Mouse (Mus musculus): ENCODE results near the gene Elovl6. TPM values are rescaled to one million over a fixed set of nuclear protein-coding genes. Genes with fewer than 3 reads are reported as not detected.

Elovl6 gene
- total RNA-seq, 4 experiments from 2014 or later = 28.5 to 41.2 (median 33.1) TPM

GRCm38 (mm10) chr3:129565458-129565857, 33.3 kb downstream of the Elovl6 start:
- DNase-seq (ENCODE audit: low spot score in 2 of 2) = no peak

GRCm38 (mm10) chr3:129566013-129566412, 33.9 kb downstream of the Elovl6 start:
- DNase-seq (ENCODE audit: low spot score in 2 of 2) = no peak

- DNase-seq (ENCODE audit: low spot score in 2 of 2) = no peak
These were observed 34.7 kb downstream of the Elovl6 start for GRCm38 (mm10) chr3:129566876-129567275.

- no peak for DNase-seq (ENCODE audit: low spot score in 2 of 2)
These were observed 36.4 kb downstream of the Elovl6 start for GRCm38 (mm10) chr3:129568506-129568905.

- no peak for DNase-seq (ENCODE audit: low spot score in 2 of 2)
These were observed 38.8 kb downstream of the Elovl6 start for GRCm38 (mm10) chr3:129570989-129571388.

- no peak for DNase-seq (ENCODE audit: low spot score in 2 of 2)
These were observed 39.5 kb downstream of the Elovl6 start for GRCm38 (mm10) chr3:129571642-129572041.

GRCm38 (mm10) chr3:129572959-129573358, 40.8 kb downstream of the Elovl6 start:
- no peak for DNase-seq (ENCODE audit: low spot score in 2 of 2)

GRCm38 (mm10) chr3:129573609-129574008, 41.5 kb downstream of the Elovl6 start:
- DNase-seq (ENCODE audit: low spot score in 2 of 2) = no peak

GRCm38 (mm10) chr3:129575086-129575485, 42.9 kb downstream of the Elovl6 start:
- no peak for DNase-seq (ENCODE audit: low spot score in 2 of 2)

- DNase-seq (ENCODE audit: low spot score in 2 of 2) = no peak
These were observed 44.4 kb downstream of the Elovl6 start for GRCm38 (mm10) chr3:129576522-129576921.

- DNase-seq (ENCODE audit: low spot score in 2 of 2) = no peak
These were observed 46.8 kb downstream of the Elovl6 start for GRCm38 (mm10) chr3:129578741-129579475.

- DNase-seq (ENCODE audit: low spot score in 2 of 2) = no peak
These were observed 48.9 kb downstream of the Elovl6 start for GRCm38 (mm10) chr3:129581024-129581423.

- DNase-seq (ENCODE audit: low spot score in 2 of 2) = no peak
These were observed 50.3 kb downstream of the Elovl6 start for GRCm38 (mm10) chr3:129582449-129582848.

GRCm38 (mm10) chr3:129583290-129583689, 51.1 kb downstream of the Elovl6 start:
- no peak for DNase-seq (ENCODE audit: low spot score in 2 of 2)

GRCm38 (mm10) chr3:129587916-129588315, 55.8 kb downstream of the Elovl6 start:
- DNase-seq (ENCODE audit: low spot score in 2 of 2) = no peak

- DNase-seq (ENCODE audit: low spot score in 2 of 2) = no peak
These were observed 56.6 kb downstream of the Elovl6 start for GRCm38 (mm10) chr3:129588753-129589152.

GRCm38 (mm10) chr3:129589705-129590104, 57.5 kb downstream of the Elovl6 start:
- no peak for DNase-seq (ENCODE audit: low spot score in 2 of 2)

GRCm38 (mm10) chr3:129590548-129591226, 58.5 kb downstream of the Elovl6 start:
- DNase-seq (ENCODE audit: low spot score in 2 of 2) = peak; percentile 55 to 72

- DNase-seq (ENCODE audit: low spot score in 2 of 2) = no peak
These were observed 59.1 kb downstream of the Elovl6 start for GRCm38 (mm10) chr3:129591251-129591650.

GRCm38 (mm10) chr3:129591761-129592160, 59.6 kb downstream of the Elovl6 start:
- no peak for DNase-seq (ENCODE audit: low spot score in 2 of 2)

GRCm38 (mm10) chr3:129593001-129593400, 60.8 kb downstream of the Elovl6 start:
- no peak for DNase-seq (ENCODE audit: low spot score in 2 of 2)

- DNase-seq (ENCODE audit: low spot score in 2 of 2) = no peak
These were observed 61.6 kb downstream of the Elovl6 start for GRCm38 (mm10) chr3:129593735-129594134.

GRCm38 (mm10) chr3:129596098-129596497, 63.9 kb downstream of the Elovl6 start:
- DNase-seq (ENCODE audit: low spot score in 2 of 2) = no peak

All from layer of hippocampus, adult 8-10 months (tissue).